Mouse (Mus musculus): ENCODE measurements around the gene Fmn2. TPM values are rescaled to one million over a fixed set of nuclear protein-coding genes. Genes with fewer than 3 reads are reported as not detected.

Gene Fmn2
- polyA plus RNA-seq, 1 experiment: 0.22 TPM

GRCm38 (mm10) chr1:174771871-174772281, 270.3 kb downstream of the Fmn2 start:
- H3K4me3 ChIP-seq (ENCODE audit: control insufficient read depth, insufficient read depth, low read length): no peak overlapping the region
- no peak for TF ChIP-seq POLR2A (IDR thresholded peaks at IDR 0.05; ENCODE audit: control insufficient read depth, extremely low read depth, insufficient read depth, low read length, poor library complexity)
- no peak for TF ChIP-seq CTCF (IDR thresholded peaks at IDR 0.05; ENCODE audit: borderline replicate concordance, control insufficient read depth, extremely low read depth, insufficient read depth, low read length, poor library complexity)
- 87% methylated on average over 4 of the region's 4 CpGs for WGBS
- H3K4me1 ChIP-seq (replicated peaks; ENCODE audit: control insufficient read depth, insufficient read depth, low read length): no peaks in the 10 kb centered on the region
- H3K27ac ChIP-seq (ENCODE audit: control insufficient read depth, insufficient read depth, low read length): no peak overlapping the region
- no peaks in the 10 kb centered on the region for H3K36me3 ChIP-seq (ENCODE audit: control insufficient read depth, insufficient read depth, low read length)
- no peak for DNase-seq
- no peaks in the 10 kb centered on the region for H3K27me3 ChIP-seq (ENCODE audit: control insufficient read depth, insufficient read depth, low read length)

GRCm38 (mm10) chr1:174781037-174781436, 279.4 kb downstream of the Fmn2 start:
- H3K36me3 ChIP-seq (ENCODE audit: control insufficient read depth, insufficient read depth, low read length): no peaks in the 10 kb centered on the region
- H3K4me1 ChIP-seq (replicated peaks; ENCODE audit: control insufficient read depth, insufficient read depth, low read length): no peaks in the 10 kb centered on the region
- H3K27me3 ChIP-seq (ENCODE audit: control insufficient read depth, insufficient read depth, low read length): no peaks in the 10 kb centered on the region
- no peak for TF ChIP-seq CTCF (IDR thresholded peaks at IDR 0.05; ENCODE audit: borderline replicate concordance, control insufficient read depth, extremely low read depth, insufficient read depth, low read length, poor library complexity)
- no peak for TF ChIP-seq POLR2A (IDR thresholded peaks at IDR 0.05; ENCODE audit: control insufficient read depth, extremely low read depth, insufficient read depth, low read length, poor library complexity)
- no peak overlapping the region for H3K4me3 ChIP-seq (ENCODE audit: control insufficient read depth, insufficient read depth, low read length)
- no peak overlapping the region for H3K27ac ChIP-seq (ENCODE audit: control insufficient read depth, insufficient read depth, low read length)
- DNase-seq: no peak
- WGBS: 95% methylated on average over 4 of the region's 4 CpGs

DNA sequence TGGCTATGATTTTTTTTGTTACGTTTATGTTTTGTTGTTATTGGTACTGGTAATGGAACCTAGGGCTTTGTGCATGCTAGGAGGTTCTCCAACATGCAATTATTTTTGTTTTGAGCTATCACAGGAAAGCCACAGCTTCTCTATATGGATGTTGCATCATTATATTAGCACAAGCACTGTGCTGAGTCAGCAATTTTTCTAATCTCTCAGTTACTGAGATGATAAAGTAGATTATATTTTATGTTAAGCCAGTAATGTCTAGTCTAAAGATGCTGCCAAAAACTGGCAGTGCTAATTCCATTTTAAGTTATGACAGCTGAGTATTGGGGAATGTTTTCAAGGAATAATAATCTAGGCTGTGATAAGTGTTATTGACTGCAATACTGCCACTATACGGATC, 287.0 kb downstream of the Fmn2 start:
- no peaks in the 10 kb centered on the region for H3K36me3 ChIP-seq (ENCODE audit: control insufficient read depth, insufficient read depth, low read length)
- TF ChIP-seq CTCF (IDR thresholded peaks at IDR 0.05; ENCODE audit: borderline replicate concordance, control insufficient read depth, extremely low read depth, insufficient read depth, low read length, poor library complexity) (no peak), POLR2A (IDR thresholded peaks at IDR 0.05; ENCODE audit: control insufficient read depth, extremely low read depth, insufficient read depth, low read length, poor library complexity) (no peak)
- no peak overlapping the region for H3K27ac ChIP-seq (ENCODE audit: control insufficient read depth, insufficient read depth, low read length)
- 92% methylated on average over 2 of the region's 2 CpGs for WGBS
- no peak for DNase-seq
- no peaks in the 10 kb centered on the region for H3K27me3 ChIP-seq (ENCODE audit: control insufficient read depth, insufficient read depth, low read length)
- H3K4me1 ChIP-seq (replicated peaks; ENCODE audit: control insufficient read depth, insufficient read depth, low read length): no peaks in the 10 kb centered on the region
- H3K4me3 ChIP-seq (ENCODE audit: control insufficient read depth, insufficient read depth, low read length): no peak overlapping the region

DNA sequence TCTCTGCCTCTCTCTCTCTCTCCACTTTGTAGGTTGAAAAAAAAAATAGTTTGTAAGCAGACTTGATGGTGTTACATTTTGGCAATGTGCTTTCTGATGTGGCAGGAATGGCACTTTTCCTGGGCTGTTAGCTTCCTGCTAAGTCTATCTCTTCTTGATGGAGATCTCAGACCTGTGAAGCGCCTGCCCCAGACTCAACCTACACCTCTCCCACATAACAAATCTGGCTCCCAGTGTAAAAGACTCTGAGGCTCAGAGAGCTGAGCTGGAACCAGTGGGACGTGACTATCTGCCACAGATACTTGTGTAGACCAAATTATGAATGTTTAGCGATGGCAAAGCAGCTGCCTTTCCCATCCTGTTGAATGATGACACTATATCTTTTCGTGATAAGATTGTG, 310.2 kb downstream of the Fmn2 start:
- no peak overlapping the region for H3K4me3 ChIP-seq (ENCODE audit: control insufficient read depth, insufficient read depth, low read length)
- TF ChIP-seq CTCF (IDR thresholded peaks at IDR 0.05; ENCODE audit: borderline replicate concordance, control insufficient read depth, extremely low read depth, insufficient read depth, low read length, poor library complexity): no peak
- TF ChIP-seq POLR2A (IDR thresholded peaks at IDR 0.05; ENCODE audit: control insufficient read depth, extremely low read depth, insufficient read depth, low read length, poor library complexity): no peak

GRCm38 (mm10) chr1:174826562-174826961, 324.9 kb downstream of the Fmn2 start:
- Histone ChIP-seq H3K4me1 (replicated peaks; ENCODE audit: control insufficient read depth, insufficient read depth, low read length) (no peaks in the 10 kb centered on the region), H3K27ac (ENCODE audit: control insufficient read depth, insufficient read depth, low read length) (no peak overlapping the region), H3K36me3 (ENCODE audit: control insufficient read depth, insufficient read depth, low read length) (no peaks in the 10 kb centered on the region), H3K27me3 (ENCODE audit: control insufficient read depth, insufficient read depth, low read length) (no peaks in the 10 kb centered on the region), H3K4me3 (ENCODE audit: control insufficient read depth, insufficient read depth, low read length) (no peak overlapping the region)
- 51% methylated on average over 8 of the region's 8 CpGs for WGBS
- no peak for TF ChIP-seq CTCF (IDR thresholded peaks at IDR 0.05; ENCODE audit: borderline replicate concordance, control insufficient read depth, extremely low read depth, insufficient read depth, low read length, poor library complexity)
- TF ChIP-seq POLR2A (IDR thresholded peaks at IDR 0.05; ENCODE audit: control insufficient read depth, extremely low read depth, insufficient read depth, low read length, poor library complexity): no peak
- DNase-seq: no peak

More for the DNA sequence above, 310.2 kb downstream of the Fmn2 start:
- Histone ChIP-seq H3K4me1 (replicated peaks; ENCODE audit: control insufficient read depth, insufficient read depth, low read length) (no peaks in the 10 kb centered on the region), H3K27me3 (ENCODE audit: control insufficient read depth, insufficient read depth, low read length) (no peaks in the 10 kb centered on the region), H3K36me3 (ENCODE audit: control insufficient read depth, insufficient read depth, low read length) (no peaks in the 10 kb centered on the region), H3K27ac (ENCODE audit: control insufficient read depth, insufficient read depth, low read length) (no peak overlapping the region)
- WGBS: 89% methylated on average over 4 of the region's 4 CpGs
- no peak for DNase-seq

- DNase-seq: no peak
- H3K27ac ChIP-seq (ENCODE audit: control insufficient read depth, insufficient read depth, low read length): no peak overlapping the region
- H3K4me1 ChIP-seq (replicated peaks; ENCODE audit: control insufficient read depth, insufficient read depth, low read length): no peaks in the 10 kb centered on the region
- TF ChIP-seq POLR2A (IDR thresholded peaks at IDR 0.05; ENCODE audit: control insufficient read depth, extremely low read depth, insufficient read depth, low read length, poor library complexity) (no peak), CTCF (IDR thresholded peaks at IDR 0.05; ENCODE audit: borderline replicate concordance, control insufficient read depth, extremely low read depth, insufficient read depth, low read length, poor library complexity) (no peak)
- H3K4me3 ChIP-seq (ENCODE audit: control insufficient read depth, insufficient read depth, low read length): no peak overlapping the region
- no peaks in the 10 kb centered on the region for H3K27me3 ChIP-seq (ENCODE audit: control insufficient read depth, insufficient read depth, low read length)
- H3K36me3 ChIP-seq (ENCODE audit: control insufficient read depth, insufficient read depth, low read length): no peaks in the 10 kb centered on the region
- WGBS: 96% methylated on average over 23 of the region's 23 CpGs
Measured at GRCm38 (mm10) chr1:174836861-174837260, 335.2 kb downstream of the Fmn2 start.

- H3K4me3 ChIP-seq (ENCODE audit: control insufficient read depth, insufficient read depth, low read length): no peak overlapping the region
- no peaks in the 10 kb centered on the region for H3K4me1 ChIP-seq (replicated peaks; ENCODE audit: control insufficient read depth, insufficient read depth, low read length)
- H3K36me3 ChIP-seq (ENCODE audit: control insufficient read depth, insufficient read depth, low read length): no peaks in the 10 kb centered on the region
- no peak for DNase-seq
- WGBS: 94% methylated on average over 6 of the region's 6 CpGs
- H3K27ac ChIP-seq (ENCODE audit: control insufficient read depth, insufficient read depth, low read length): no peak overlapping the region
- H3K27me3 ChIP-seq (ENCODE audit: control insufficient read depth, insufficient read depth, low read length): no peaks in the 10 kb centered on the region
- TF ChIP-seq POLR2A (IDR thresholded peaks at IDR 0.05; ENCODE audit: control insufficient read depth, extremely low read depth, insufficient read depth, low read length, poor library complexity) (no peak), CTCF (IDR thresholded peaks at IDR 0.05; ENCODE audit: borderline replicate concordance, control insufficient read depth, extremely low read depth, insufficient read depth, low read length, poor library complexity) (no peak)
Measured at GRCm38 (mm10) chr1:174844786-174845185, 343.2 kb downstream of the Fmn2 start.

Data from thymus, adult 2 months (tissue).